Mouse (Mus musculus) midbrain, embryonic 10.5 days (tissue): ENCODE measurements at regions not wholly inside any gene's neighbourhood (a gene's known extent, or its start where the extent isn't known, plus 50 kb on each side); places are given as distances from the start of the nearest gene placed in this dataset.
A peak's percentile ranks its signal among the peaks of the same experiment; 100 is the strongest.

Source experiments
- DNase-seq: peaks from one replicate; pipeline ENCODE4 v3.0.0-alpha.2; 2017; ENCODE audit warnings: low spot score
- H3K27ac ChIP-seq: fragments of 300-500 bp; sonication (generic); replicated peaks from 2 replicates; pipeline ENCODE4 v1.5.1; 2016; ENCODE audit warnings: mild to moderate bottlenecking
- H3K27me3 ChIP-seq: fragments of 300-500 bp; sonication (generic); 2 replicates; pipeline ENCODE4 v1.6.1; 2016; ENCODE audit warnings: low read depth, mild to moderate bottlenecking; ENCODE audit not compliant: poor library complexity, severe bottlenecking
- H3K36me3 ChIP-seq: fragments of 300-500 bp; sonication (generic); 2 replicates; pipeline ENCODE4 v1.6.1; 2016; ENCODE audit warnings: mild to moderate bottlenecking, moderate library complexity
- H3K4me1 ChIP-seq: fragments of 300-500 bp; sonication (generic); 2 replicates; pipeline ENCODE4 v1.6.1; 2016
- H3K4me3 ChIP-seq: fragments of 300-500 bp; sonication (generic); 2 replicates; pipeline ENCODE4 v1.5.1; 2016; ENCODE audit warnings: mild to moderate bottlenecking, moderate library complexity
- H3K9me3 ChIP-seq: fragments of 300-500 bp; sonication (generic); replicated peaks from 2 replicates; pipeline ENCODE4 v1.6.1; 2016; ENCODE audit warnings: mild to moderate bottlenecking
- WGBS: fragments of 180-500 bp; shearing (Covaris S2); methylation state at CpG from one replicate; pipeline ENCODE4 v1.1.7; 2016; 5-methylcytosine and 5-hydroxymethylcytosine counted together

DNA sequence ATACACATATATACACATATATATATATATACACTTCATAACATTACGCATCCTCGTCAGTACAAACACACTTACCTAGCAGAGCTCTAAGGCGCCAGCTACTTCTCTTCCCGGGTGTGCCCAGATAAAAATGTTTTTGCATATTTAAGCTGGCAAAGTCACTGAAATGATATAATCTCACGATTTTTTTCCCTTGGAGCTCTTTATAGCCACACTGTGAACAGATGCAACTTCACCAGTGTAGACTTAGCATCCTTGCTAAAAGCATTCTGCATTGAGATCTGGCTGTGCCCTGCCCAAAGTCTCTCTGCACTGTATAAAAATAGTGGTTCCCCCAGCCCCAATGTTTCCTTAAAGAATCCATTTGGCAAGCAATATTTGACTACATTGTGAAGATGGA lies 143.5 kb downstream of the Ddx11 start:
- peaks cover 12% of the 10 kb centered on the region for H3K4me1 ChIP-seq
- H3K27me3 ChIP-seq = no peaks in the 10 kb centered on the region
- DNase-seq = no peak
- no peak overlapping the region for H3K27ac ChIP-seq
- no peaks in the 10 kb centered on the region for H3K36me3 ChIP-seq
- WGBS = 91% methylated on average over 5 of the region's 5 CpGs
- H3K9me3 ChIP-seq = no peaks in the 10 kb centered on the region
- H3K4me3 ChIP-seq = no peak overlapping the region

DNA sequence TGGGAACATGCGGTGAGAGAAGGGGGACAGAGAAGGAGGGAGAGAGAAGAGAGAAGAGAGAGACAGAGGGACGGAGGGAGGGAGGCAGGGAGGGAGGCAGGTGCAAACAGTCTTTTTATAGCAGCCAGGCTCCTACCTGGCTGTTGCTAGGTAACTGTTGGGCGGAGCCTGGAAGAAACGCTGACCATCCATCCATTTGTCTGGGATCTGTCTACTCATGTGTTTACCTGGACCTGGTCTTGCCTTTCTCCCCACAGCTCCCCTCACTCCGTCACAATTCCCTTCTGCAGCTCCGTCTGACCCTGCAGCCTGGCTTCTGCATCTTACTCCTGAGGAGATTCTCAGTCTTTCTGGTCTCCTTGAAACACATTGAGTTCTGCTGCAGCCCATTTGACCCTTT lies 144.5 kb downstream of the Ddx11 start:
- Histone ChIP-seq H3K9me3 (no peaks in the 10 kb centered on the region), H3K4me1 (peaks cover 12% of the 10 kb centered on the region), H3K27ac (no peak overlapping the region), H3K27me3 (no peaks in the 10 kb centered on the region), H3K4me3 (no peak overlapping the region), H3K36me3 (no peaks in the 10 kb centered on the region)
- WGBS = 53% methylated on average over 6 of the region's 6 CpGs
- DNase-seq = no peak

DNA sequence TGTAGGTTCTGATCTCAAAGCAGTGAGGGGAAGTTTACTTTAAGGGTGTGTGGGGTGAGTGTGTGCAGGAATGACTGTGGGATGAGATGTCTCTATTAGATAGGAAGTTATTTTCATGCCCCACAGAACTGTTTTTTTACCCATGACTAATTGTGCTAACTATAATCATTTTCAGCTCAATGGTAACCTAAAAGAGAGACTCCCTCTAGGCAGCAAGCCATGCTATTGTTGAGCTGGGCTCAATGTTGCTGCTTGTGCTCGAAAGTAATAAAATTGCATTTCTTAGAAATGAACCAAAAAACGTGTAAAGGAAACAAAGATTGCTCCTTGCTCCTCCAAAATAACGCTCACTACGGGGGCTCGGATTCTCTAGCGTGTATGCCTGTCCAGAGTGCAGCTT lies 146.2 kb downstream of the Ddx11 start:
- Histone ChIP-seq H3K4me1 (peaks cover 20% of the 10 kb centered on the region), H3K9me3 (no peaks in the 10 kb centered on the region), H3K36me3 (no peaks in the 10 kb centered on the region), H3K27ac (no peak overlapping the region), H3K27me3 (no peaks in the 10 kb centered on the region), H3K4me3 (no peak overlapping the region)
- DNase-seq = no peak
- WGBS = 88% methylated on average over 6 of the region's 6 CpGs

DNA sequence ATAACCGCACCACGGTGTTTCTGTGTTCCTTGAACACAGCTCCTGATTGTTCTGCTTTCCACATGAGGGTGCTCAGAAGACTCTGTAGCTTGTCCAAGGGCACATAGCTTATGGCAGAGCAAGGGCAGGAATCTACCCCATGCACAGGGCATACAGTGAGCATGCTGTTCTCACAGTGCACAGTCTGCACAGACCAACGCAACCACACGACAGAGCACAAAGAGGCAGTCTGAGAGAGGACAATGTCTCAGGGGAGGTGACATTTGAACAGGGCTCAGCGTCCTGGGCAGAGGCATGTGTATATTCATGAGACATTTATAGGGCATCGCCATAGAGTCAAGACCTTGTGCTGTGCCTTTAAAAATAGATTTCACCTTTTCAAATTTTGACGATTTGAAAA lies 148.6 kb downstream of the Ddx11 start:
- no peaks in the 10 kb centered on the region for H3K27me3 ChIP-seq
- 86% methylated on average over 7 of the region's 7 CpGs for WGBS
- no peaks in the 10 kb centered on the region for H3K36me3 ChIP-seq
- no peak for DNase-seq
- peaks cover 14% of the 10 kb centered on the region for H3K4me1 ChIP-seq
- H3K27ac ChIP-seq = peak overlapping the region; percentile 17; the same call in 1 of the 2 replicates
- H3K4me3 ChIP-seq = no peak overlapping the region
- H3K9me3 ChIP-seq = no peaks in the 10 kb centered on the region

DNA sequence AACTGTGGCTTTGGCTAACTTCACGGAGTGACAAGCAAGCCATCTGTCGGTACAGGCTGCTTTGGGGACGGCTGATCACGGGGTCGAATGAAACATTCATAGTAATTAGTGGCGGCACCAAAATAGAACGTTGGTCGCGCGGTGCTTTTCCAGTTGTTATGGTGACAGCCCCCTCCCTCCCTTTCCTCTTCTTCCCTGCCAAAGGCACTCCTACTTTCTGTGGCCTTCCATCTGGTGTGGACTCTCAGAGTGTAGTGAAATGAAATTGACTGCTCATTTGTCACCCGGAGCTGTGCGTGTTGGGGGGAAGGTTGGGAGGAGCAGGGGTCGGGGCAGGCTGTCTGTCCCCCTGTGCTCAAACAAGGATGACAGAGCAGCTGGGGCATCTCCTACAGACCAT lies 153.5 kb downstream of the Ddx11 start:
- DNase-seq = peak; percentile 26
- H3K9me3 ChIP-seq = no peaks in the 10 kb centered on the region
- H3K27me3 ChIP-seq = no peaks in the 10 kb centered on the region
- no peaks in the 10 kb centered on the region for H3K36me3 ChIP-seq
- WGBS = 71% methylated on average over 13 of the region's 13 CpGs
- H3K27ac ChIP-seq = peak overlapping the region; percentile 61; the same call in 1 of the 2 replicates
- H3K4me1 ChIP-seq = peaks cover 21% of the 10 kb centered on the region
- H3K4me3 ChIP-seq = no peak overlapping the region

DNA sequence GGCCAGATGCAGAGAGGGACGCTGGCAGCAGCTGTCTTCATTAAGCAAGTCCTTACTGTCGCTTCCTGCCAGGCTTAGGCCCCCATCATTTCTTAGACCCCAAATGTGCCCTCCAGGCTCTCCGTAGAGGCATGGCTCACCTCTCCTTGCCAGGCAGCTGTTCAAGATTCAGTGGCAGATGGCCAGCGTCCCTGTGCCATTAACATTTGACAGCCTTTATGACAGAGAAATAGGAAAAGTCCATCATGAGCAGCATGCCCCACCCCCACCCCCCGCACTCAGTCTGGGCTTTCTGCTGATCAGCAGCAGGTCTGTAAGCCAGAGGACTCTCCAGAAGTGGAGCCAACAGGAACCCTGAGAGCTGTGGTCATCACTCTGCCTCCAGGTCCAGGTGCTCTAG lies 154.7 kb downstream of the Ddx11 start:
- H3K4me1 ChIP-seq = peaks cover 21% of the 10 kb centered on the region
- 87% methylated on average over 5 of the region's 5 CpGs for WGBS
- no peaks in the 10 kb centered on the region for H3K36me3 ChIP-seq
- no peak overlapping the region for H3K4me3 ChIP-seq
- no peaks in the 10 kb centered on the region for H3K9me3 ChIP-seq
- 0 out of 2 replicates have a peak overlapping the region, but pooled peaks have one; percentile 28 for H3K27ac ChIP-seq
- DNase-seq = no peak
- no peaks in the 10 kb centered on the region for H3K27me3 ChIP-seq

DNA sequence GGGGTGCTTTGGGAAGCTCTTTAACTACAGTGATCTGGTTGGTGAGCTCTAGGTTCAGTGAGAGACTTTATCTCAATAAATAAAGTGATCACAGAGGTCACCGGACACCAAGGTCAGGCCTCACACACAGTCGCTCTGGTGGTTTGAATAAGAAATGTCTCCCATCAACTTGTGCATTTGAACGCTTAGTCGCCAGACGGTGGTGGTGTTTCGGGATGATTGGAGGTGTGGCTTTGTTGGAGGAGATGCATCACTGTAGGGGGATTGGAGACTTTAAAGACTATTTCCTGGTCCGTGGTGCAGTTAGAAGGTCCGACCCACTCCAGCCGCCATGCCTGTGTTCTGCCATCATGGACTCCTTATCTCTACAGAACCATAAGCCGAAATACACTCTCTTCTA lies 162.0 kb downstream of the Ddx11 start:
- Histone ChIP-seq H3K36me3 (no peaks in the 10 kb centered on the region), H3K4me1 (no peaks in the 10 kb centered on the region), H3K27ac (no peak overlapping the region), H3K27me3 (no peaks in the 10 kb centered on the region), H3K9me3 (no peaks in the 10 kb centered on the region; the same call in 1 of the 2 replicates), H3K4me3 (no peak overlapping the region)
- DNase-seq = no peak
- 88% methylated on average over 10 of the region's 10 CpGs for WGBS
